Mouse (Mus musculus) neural tube, embryonic 11.5 days (tissue): ENCODE measurements around the gene Kcnc1. TPM values are rescaled to one million over a fixed set of nuclear protein-coding genes. Genes with fewer than 3 reads are reported as not detected.

ENCODE experiments used
- ATAC-seq: fragments of 200-750 bp; cut with Nextera tagmentation; 2 replicates; pipeline ENCODE4 v1.8.0; 2017; ENCODE audit warnings: moderate number of reproducible peaks, mild to moderate bottlenecking, moderate TSS enrichment, moderate library complexity; ENCODE audit not compliant: insufficient read depth, low FRiP score, low TSS enrichment
- DNase-seq: peaks from one replicate; pipeline ENCODE4 v3.0.0-alpha.2; 2015; ENCODE audit warnings: low spot score
- H3K27ac ChIP-seq: fragments of 300-500 bp; sonication (generic); 2 replicates; pipeline ENCODE4 v1.5.1; 2014; ENCODE audit warnings: low read depth, mild to moderate bottlenecking, low read length
- H3K27me3 ChIP-seq: fragments of 300-500 bp; sonication (generic); 2 replicates; pipeline ENCODE4 v1.6.1; 2014; ENCODE audit warnings: mild to moderate bottlenecking, low read length, mixed read lengths; ENCODE audit not compliant: control insufficient read depth, insufficient read depth
- H3K36me3 ChIP-seq: fragments of 300-500 bp; sonication (generic); 2 replicates; pipeline ENCODE4 v1.6.1; 2014; ENCODE audit warnings: mild to moderate bottlenecking, low read length, moderate library complexity, mixed read lengths; ENCODE audit not compliant: control insufficient read depth, insufficient read depth
- H3K4me1 ChIP-seq: fragments of 300-500 bp; sonication (generic); 2 replicates; pipeline ENCODE4 v1.6.1; 2014; ENCODE audit warnings: low read length, mixed read lengths; ENCODE audit not compliant: control insufficient read depth, insufficient read depth
- H3K4me2 ChIP-seq: fragments of 300-500 bp; sonication (generic); 2 replicates; pipeline ENCODE4 v1.6.1; 2014; ENCODE audit warnings: low read depth, mild to moderate bottlenecking, moderate library complexity
- H3K4me3 ChIP-seq: fragments of 300-500 bp; sonication (generic); 2 replicates; pipeline ENCODE4 v1.5.1; 2014; ENCODE audit warnings: low read depth, low read length
- H3K9ac ChIP-seq: fragments of 300-500 bp; sonication (generic); 2 replicates; pipeline ENCODE4 v1.6.1; 2014; ENCODE audit warnings: mild to moderate bottlenecking, low read length
- H3K9me3 ChIP-seq: fragments of 300-500 bp; sonication (generic); 2 replicates; pipeline ENCODE4 v1.6.1; 2016; ENCODE audit warnings: low read length; ENCODE audit not compliant: control insufficient read depth
- WGBS: fragments of 180-500 bp; shearing (Covaris S2); extraction: QIAGEN DNeasy Blood & Tissue Kit; methylation state at CpG from one replicate; pipeline ENCODE4 v1.1.7; 2014; 5-methylcytosine and 5-hydroxymethylcytosine counted together
- polyA plus RNA-seq: library from polyadenylated mRNA; unstranded; fragments of >200 nt; fragmentation: Nextera tagmentation; extraction: Ambion mirVana; gene quantifications from 2 replicates; pipeline ENCODE4 v1.2.1, GENCODE M21; 2014

Gene Kcnc1
- polyA plus RNA-seq, 1 experiment from 2014 or later: 3.7 TPM

DNA sequence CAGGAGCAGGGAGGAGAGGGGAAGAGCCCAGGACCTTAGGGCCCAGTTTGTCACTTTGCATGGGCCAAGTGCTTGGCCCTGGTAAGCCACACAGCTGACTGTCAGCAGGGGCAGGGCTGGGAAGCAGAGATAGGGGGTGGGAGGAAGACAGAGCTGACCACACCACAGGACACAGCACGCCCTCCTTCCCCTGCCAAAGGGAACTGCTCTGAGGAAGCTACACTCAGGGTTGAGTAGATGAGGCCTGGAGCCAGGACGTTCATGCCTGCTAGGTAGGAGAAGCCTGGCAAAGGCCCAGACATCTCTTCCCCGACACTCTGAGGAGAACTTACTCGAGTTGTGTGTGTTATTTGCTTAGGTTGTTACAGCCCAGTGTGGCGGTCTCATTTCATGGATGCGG, 49.6 kb downstream of the Kcnc1 start:
- 77% methylated on average over 6 of the region's 6 CpGs for WGBS
- Histone ChIP-seq H3K4me2 (no peak overlapping the region), H3K27me3 (no peaks in the 10 kb centered on the region), H3K4me3 (no peak overlapping the region), H3K9ac (no peak overlapping the region), H3K4me1 (peaks cover 3% of the 10 kb centered on the region; the same call in 1 of the 2 replicates), H3K36me3 (no peaks in the 10 kb centered on the region), H3K9me3 (no peaks in the 10 kb centered on the region), H3K27ac (no peak overlapping the region)
- DNase-seq: no peak
- no peak for ATAC-seq

DNA sequence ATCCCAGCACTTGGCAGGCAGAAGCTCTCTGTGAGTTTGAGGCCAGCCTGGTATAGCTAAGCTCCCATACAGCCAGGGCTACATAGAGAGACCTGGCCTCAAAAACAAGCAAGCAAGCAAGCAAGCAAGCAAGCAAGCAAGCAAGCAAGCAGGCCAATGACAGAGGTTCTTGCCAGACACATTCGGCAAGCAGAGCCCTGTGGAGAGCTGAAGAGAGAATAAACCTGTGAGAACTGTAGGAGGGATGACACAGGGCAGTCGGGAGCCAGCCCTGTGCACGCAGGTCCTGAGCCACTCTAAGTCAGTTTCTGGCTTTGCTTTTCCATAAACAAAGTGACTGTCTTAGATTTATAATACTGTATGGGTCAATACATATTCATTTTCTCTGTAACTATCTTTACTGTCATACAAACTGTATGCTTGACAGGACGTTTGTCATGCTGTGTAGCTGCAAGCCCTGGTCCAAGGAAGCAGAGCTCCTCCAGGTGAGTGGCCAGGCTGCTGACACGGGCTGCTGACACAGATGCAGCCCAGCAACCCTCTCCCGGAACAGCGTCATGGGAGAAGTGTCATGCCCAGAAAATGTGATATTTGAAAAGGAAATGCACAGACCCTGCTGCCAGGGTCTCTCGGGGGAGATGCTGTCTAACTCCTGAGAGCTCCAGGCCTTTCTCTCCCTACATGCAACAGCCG, 51.3 kb downstream of the Kcnc1 start:
- DNase-seq: no peak
- H3K9ac ChIP-seq: no peak overlapping the region
- H3K4me2 ChIP-seq: no peak overlapping the region
- no peaks in the 10 kb centered on the region for H3K9me3 ChIP-seq
- no peak overlapping the region for H3K27ac ChIP-seq
- H3K27me3 ChIP-seq: no peaks in the 10 kb centered on the region
- no peaks in the 10 kb centered on the region for H3K36me3 ChIP-seq
- no peak overlapping the region for H3K4me3 ChIP-seq
- peaks cover 3% of the 10 kb centered on the region; the same call in 1 of the 2 replicates for H3K4me1 ChIP-seq
- WGBS: 74% methylated on average over 9 of the region's 9 CpGs
- ATAC-seq: no peak

DNA sequence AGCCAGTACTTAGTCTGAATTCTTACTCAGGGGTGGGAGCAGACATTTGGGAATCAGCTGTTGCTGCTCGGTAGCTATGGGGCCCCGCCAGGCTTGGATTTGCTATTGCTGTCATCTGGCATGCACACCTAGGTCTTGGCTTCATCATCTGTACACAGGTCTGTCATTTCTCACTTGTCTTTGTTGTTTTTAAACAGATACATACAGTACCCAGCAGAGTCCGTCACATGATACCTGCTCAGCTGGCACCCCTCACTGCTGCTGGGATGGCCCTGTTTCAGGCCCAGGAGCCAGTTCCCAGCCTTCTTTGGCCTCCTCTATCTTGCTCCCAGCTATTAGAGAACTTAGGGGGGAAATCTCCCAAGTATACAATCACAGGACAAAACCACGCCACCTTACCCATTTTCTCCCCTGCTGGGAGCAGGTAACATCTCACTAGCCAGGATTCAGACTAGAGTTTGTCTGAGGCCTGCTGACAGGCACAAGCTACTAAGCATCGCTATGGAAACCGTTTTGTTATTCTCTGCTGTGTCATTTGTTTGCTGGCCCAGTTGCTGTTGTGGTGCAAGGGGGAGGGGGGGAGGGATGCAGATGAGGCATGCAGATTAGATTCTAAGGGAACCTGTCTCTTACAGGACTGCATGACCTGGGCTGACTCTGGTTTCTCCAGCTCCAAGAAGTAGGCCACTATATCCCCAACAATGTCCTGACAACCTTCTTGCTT, 52.8 kb downstream of the Kcnc1 start:
- 61% methylated on average over 6 of the region's 6 CpGs for WGBS
- no peak overlapping the region for H3K9ac ChIP-seq
- H3K27ac ChIP-seq: no peak overlapping the region
- no peaks in the 10 kb centered on the region for H3K27me3 ChIP-seq
- no peak overlapping the region for H3K4me3 ChIP-seq
- H3K9me3 ChIP-seq: no peaks in the 10 kb centered on the region
- H3K4me2 ChIP-seq: no peak overlapping the region
- H3K36me3 ChIP-seq: no peaks in the 10 kb centered on the region
- peaks cover 10% of the 10 kb centered on the region for H3K4me1 ChIP-seq
- DNase-seq (no peak), ATAC-seq (no peak)

DNA sequence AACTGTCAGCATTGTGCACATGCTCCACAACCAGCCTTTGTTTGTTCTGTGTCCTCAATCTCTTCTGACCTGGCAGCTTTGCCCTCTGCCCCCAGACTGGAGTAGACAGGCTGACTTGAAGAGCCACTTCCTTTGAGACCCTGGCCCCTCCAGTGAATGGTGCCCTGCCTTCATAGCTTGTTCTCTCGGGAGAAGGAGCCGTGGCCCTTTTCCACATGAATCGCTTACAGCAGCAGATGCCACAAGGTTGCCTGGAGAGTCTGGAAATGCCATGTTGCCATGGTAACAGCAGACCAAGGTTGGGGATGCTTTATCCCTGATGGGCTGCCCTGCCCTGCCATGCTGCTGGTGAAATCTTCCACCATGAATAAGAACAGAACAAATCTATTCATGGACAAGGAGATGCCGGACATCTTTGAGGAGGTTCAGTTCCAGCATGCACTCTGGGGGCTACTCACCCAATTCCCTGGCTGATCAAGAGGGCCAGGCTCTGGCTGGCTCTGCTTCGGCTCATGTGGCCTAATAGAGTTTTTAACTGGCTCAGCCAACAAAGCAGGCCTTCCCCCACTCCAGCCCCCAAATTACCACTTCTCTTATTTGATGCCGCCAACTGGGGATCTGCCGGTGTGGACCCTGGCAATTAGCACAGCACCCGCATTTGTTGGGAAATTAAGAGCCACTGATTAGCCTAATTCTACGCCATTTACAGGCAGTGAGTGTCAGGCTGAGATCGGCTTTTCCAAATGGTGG, 57.8 kb downstream of the Kcnc1 start:
- no peaks in the 10 kb centered on the region for H3K36me3 ChIP-seq
- 20% methylated on average over 10 of the region's 10 CpGs for WGBS
- H3K27ac ChIP-seq: no peak overlapping the region
- H3K4me1 ChIP-seq: peaks cover 10% of the 10 kb centered on the region
- H3K9ac ChIP-seq: no peak overlapping the region
- no peak overlapping the region for H3K4me2 ChIP-seq
- H3K9me3 ChIP-seq: no peaks in the 10 kb centered on the region
- H3K4me3 ChIP-seq: no peak overlapping the region
- DNase-seq (peak; percentile 71), ATAC-seq (peak; percentile 88)
- H3K27me3 ChIP-seq: no peaks in the 10 kb centered on the region

DNA sequence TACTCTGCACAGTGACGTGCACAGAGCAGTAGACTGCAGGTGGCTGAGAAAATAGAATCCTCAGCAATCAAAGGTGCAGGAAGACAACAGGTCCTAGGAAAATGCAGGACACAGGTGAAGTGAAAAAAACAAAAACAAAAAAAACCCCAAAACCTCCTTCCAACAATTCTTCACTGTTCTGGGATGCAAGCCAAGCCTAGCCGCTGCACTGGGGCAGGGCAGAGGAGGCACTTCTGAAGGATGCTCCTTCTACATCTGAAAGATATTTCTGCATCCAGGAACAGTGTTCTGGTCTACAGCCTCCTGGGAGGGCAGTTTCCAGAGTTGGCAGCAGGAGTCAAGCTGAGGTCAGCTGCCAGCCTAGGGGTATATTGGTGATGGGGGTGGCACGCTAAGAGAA, 61.6 kb downstream of the Kcnc1 start:
- H3K4me1 ChIP-seq: peaks cover 7% of the 10 kb centered on the region; the same call in 1 of the 2 replicates
- DNase-seq: no peak
- H3K27me3 ChIP-seq: no peaks in the 10 kb centered on the region
- 85% methylated on average over 3 of the region's 3 CpGs for WGBS
- no peak overlapping the region for H3K4me2 ChIP-seq
- no peak overlapping the region for H3K9ac ChIP-seq
- H3K36me3 ChIP-seq: no peaks in the 10 kb centered on the region
- no peak overlapping the region for H3K4me3 ChIP-seq
- no peaks in the 10 kb centered on the region for H3K9me3 ChIP-seq
- no peak overlapping the region for H3K27ac ChIP-seq
- no peak for ATAC-seq

DNA sequence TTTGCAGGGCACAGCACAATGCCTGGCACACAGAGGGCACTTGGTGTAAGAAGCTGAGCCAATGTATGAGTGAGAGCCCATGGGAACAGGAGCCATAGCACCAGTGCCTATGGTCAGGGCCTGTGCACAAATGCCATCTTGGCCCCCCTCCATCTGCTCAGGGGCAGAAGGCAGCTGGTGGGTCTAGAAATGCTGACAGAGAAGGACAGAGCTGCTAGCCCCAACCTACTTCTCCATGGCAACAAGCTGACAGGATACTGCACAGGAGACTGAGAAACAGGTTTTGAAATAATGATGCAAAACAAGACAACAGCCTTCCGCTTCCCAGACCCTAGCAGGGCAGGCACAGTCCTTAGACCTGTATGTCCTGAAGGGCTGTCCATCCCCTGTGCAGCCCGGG, 62.9 kb downstream of the Kcnc1 start:
- WGBS: 78% methylated on average over 2 of the region's 2 CpGs
- H3K36me3 ChIP-seq: no peaks in the 10 kb centered on the region
- H3K27ac ChIP-seq: no peak overlapping the region

DNA sequence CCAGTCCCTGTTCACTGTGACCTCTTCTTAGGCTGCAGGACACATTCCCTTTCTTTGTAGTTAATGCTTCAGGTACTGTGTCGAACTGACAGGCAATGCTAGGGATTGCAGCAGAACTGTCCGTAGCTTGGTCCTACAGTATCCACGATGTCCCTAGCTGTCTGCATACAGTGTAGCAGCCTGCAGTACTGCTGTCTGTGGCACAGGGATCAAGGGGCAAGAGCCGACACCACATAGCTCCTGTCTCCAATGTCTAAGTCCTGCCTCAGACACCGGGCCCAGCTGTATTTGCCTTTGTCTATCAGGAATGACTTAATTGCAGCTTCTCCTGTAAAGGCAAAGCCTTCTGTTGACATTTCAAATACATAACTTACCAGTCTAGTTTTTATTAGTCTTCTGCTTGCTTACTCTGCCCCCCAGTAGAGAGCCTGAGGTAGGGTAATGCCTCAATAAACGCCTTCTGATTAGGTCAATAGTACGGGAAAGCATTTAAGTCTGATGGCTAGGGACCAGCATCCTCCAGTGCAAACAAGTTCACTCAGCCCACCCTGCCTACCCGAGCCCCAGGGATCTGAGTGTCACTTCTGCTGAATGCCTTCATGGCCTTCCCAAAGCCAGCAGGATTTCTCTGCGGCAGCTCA, 63.4 kb downstream of the Kcnc1 start:
- H3K4me1 ChIP-seq: no peaks in the 10 kb centered on the region
- no peaks in the 10 kb centered on the region for H3K27me3 ChIP-seq
- no peaks in the 10 kb centered on the region for H3K36me3 ChIP-seq
- no peak overlapping the region for H3K4me2 ChIP-seq
- no peak overlapping the region for H3K27ac ChIP-seq
- ATAC-seq (no peak), DNase-seq (no peak)
- H3K9ac ChIP-seq: no peak overlapping the region
- H3K4me3 ChIP-seq: no peak overlapping the region
- H3K9me3 ChIP-seq: no peaks in the 10 kb centered on the region
- WGBS: 83% methylated on average over 9 of the region's 9 CpGs

More for the DNA sequence above, 62.9 kb downstream of the Kcnc1 start:
- Histone ChIP-seq H3K4me1 (no peaks in the 10 kb centered on the region; the same call in 1 of the 2 replicates), H3K27me3 (no peaks in the 10 kb centered on the region), H3K4me2 (no peak overlapping the region), H3K9me3 (no peaks in the 10 kb centered on the region), H3K9ac (no peak overlapping the region), H3K4me3 (no peak overlapping the region)
- ATAC-seq (no peak), DNase-seq (no peak)

DNA sequence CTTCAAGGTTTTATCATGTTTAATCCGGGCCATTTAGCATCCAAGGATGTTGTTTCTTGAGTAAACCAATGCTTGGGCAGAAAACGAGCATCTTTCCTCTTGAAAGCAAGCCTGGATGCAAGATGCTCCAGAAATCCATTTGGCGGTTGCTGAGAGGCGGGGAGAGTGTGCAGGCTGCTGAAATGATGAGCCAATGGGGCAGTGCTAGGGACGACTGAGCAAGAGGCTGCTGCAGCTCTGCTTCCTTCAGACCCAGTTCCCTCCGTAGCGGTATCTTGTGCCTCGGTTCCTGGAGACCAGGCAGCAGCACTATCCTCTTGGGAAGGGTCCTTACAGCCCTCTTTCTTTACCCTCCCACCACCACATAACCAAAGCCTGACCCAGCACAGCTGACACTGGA, 66.0 kb downstream of the Kcnc1 start:
- Histone ChIP-seq H3K27ac (no peak overlapping the region), H3K4me2 (no peak overlapping the region), H3K36me3 (no peaks in the 10 kb centered on the region), H3K9me3 (no peaks in the 10 kb centered on the region), H3K4me1 (no peaks in the 10 kb centered on the region), H3K27me3 (no peaks in the 10 kb centered on the region), H3K9ac (no peak overlapping the region), H3K4me3 (no peak overlapping the region)
- DNase-seq (no peak), ATAC-seq (no peak)
- WGBS: 75% methylated on average over 8 of the region's 8 CpGs
